Mouse (Mus musculus) intestine, embryonic 14.5 days (tissue): ENCODE data around the gene Bmp10. TPM values are rescaled to one million over a fixed set of nuclear protein-coding genes. Genes with fewer than 3 reads are reported as not detected.
"Not testable (repeated sequence)": the region's sequence is repeated elsewhere in the genome, so short reads cannot be mapped to it uniquely, and the experiment has no call there.

Source experiments
- ATAC-seq: fragments of 200-750 bp; cut with Nextera tagmentation; replicated peaks from 2 replicates; pipeline ENCODE4 v1.8.0; 2017; ENCODE audit warnings: low read depth, moderate number of reproducible peaks, moderate TSS enrichment, moderate library complexity; ENCODE audit not compliant: low FRiP score, low TSS enrichment
- DNase-seq: peaks from one replicate; pipeline ENCODE4 v3.0.0-alpha.2; 2018; ENCODE audit warnings: low spot score
- H3K27ac ChIP-seq: fragments of 300-500 bp; sonication (generic); 2 replicates; pipeline ENCODE4 v1.5.1; 2014; ENCODE audit warnings: low read depth, mild to moderate bottlenecking, control low read depth
- H3K27me3 ChIP-seq: fragments of 300-500 bp; sonication (generic); replicated peaks from 2 replicates; pipeline ENCODE4 v1.6.1; 2014; ENCODE audit warnings: low read length, control low read depth; ENCODE audit not compliant: control insufficient read depth, insufficient read depth
- H3K36me3 ChIP-seq: fragments of 300-500 bp; sonication (generic); 2 replicates; pipeline ENCODE4 v1.6.1; 2014; ENCODE audit warnings: low read length, control low read depth; ENCODE audit not compliant: control insufficient read depth, insufficient read depth
- H3K4me1 ChIP-seq: fragments of 300-500 bp; sonication (generic); replicated peaks from 2 replicates; pipeline ENCODE4 v1.6.1; 2014; ENCODE audit warnings: low read length, control low read depth, mixed read lengths; ENCODE audit not compliant: control insufficient read depth, insufficient read depth
- H3K4me2 ChIP-seq: fragments of 300-500 bp; sonication (generic); 2 replicates; pipeline ENCODE4 v1.6.1; 2014; ENCODE audit warnings: low read length
- H3K4me3 ChIP-seq: fragments of 300-500 bp; sonication (generic); 2 replicates; pipeline ENCODE4 v1.5.1; 2014; ENCODE audit warnings: low read depth, low read length, control low read depth, mixed read lengths
- H3K9ac ChIP-seq: fragments of 300-500 bp; sonication (generic); 2 replicates; pipeline ENCODE4 v1.6.1; 2014; ENCODE audit warnings: mild to moderate bottlenecking, low read length
- H3K9me3 ChIP-seq: fragments of 300-500 bp; sonication (generic); 2 replicates; pipeline ENCODE4 v1.6.1; 2016; ENCODE audit warnings: low read length, control low read depth; ENCODE audit not compliant: control insufficient read depth
- WGBS: fragments of 180-500 bp; shearing (Covaris S2); extraction: QIAGEN DNeasy Blood & Tissue Kit; methylation state at CpG from one replicate; pipeline ENCODE4 v1.1.7; 2014; 5-methylcytosine and 5-hydroxymethylcytosine counted together
- polyA plus RNA-seq: library from polyadenylated mRNA; unstranded; fragments of >200 nt; fragmentation: Nextera tagmentation; extraction: Ambion mirVana; gene quantifications from 2 replicates; pipeline ENCODE4 v1.2.1, GENCODE M21; 2014

Gene Bmp10
- polyA plus RNA-seq, 1 experiment from 2014 or later: not detected

- DNase-seq: peak; percentile 91
- no peaks in the 10 kb centered on the region for H3K36me3 ChIP-seq
- no peaks in the 10 kb centered on the region for H3K27me3 ChIP-seq
- H3K4me2 ChIP-seq: peak overlapping the region; percentile 41
- no peaks in the 10 kb centered on the region for H3K9me3 ChIP-seq
- ATAC-seq: no peak
- 14% methylated on average over 12 of the region's 12 CpGs for WGBS
- no peak overlapping the region for H3K27ac ChIP-seq
- H3K4me3 ChIP-seq: no peak overlapping the region
- 0 out of 2 replicates have a peak, but pooled peaks cover 3% of the 10 kb centered on the region for H3K4me1 ChIP-seq
- H3K9ac ChIP-seq: no peak overlapping the region
Measured at GRCm38 (mm10) chr6:87466221-87466620, 37.4 kb downstream of the Bmp10 start.

GRCm38 (mm10) chr6:87467373-87467772, 38.6 kb downstream of the Bmp10 start:
- Histone ChIP-seq H3K4me2 (no peak overlapping the region), H3K9me3 (no peaks in the 10 kb centered on the region), H3K36me3 (no peaks in the 10 kb centered on the region), H3K4me1 (0 out of 2 replicates have a peak, but pooled peaks cover 3% of the 10 kb centered on the region), H3K27me3 (no peaks in the 10 kb centered on the region), H3K4me3 (no peak overlapping the region), H3K9ac (no peak overlapping the region), H3K27ac (no peak overlapping the region)
- WGBS: 98% methylated on average over 1 of the region's 1 CpGs
- ATAC-seq: no peak
- no peak for DNase-seq

GRCm38 (mm10) chr6:87468372-87468771, 39.6 kb downstream of the Bmp10 start:
- Histone ChIP-seq H3K9ac (no peak overlapping the region), H3K36me3 (no peaks in the 10 kb centered on the region), H3K27ac (no peak overlapping the region), H3K4me1 (0 out of 2 replicates have a peak, but pooled peaks cover 3% of the 10 kb centered on the region), H3K27me3 (no peaks in the 10 kb centered on the region), H3K4me3 (no peak overlapping the region), H3K9me3 (no peaks in the 10 kb centered on the region), H3K4me2 (no peak overlapping the region)
- 85% methylated on average over 10 of the region's 10 CpGs for WGBS
- no peak for ATAC-seq
- DNase-seq: no peak

GRCm38 (mm10) chr6:87470098-87470497, 41.3 kb downstream of the Bmp10 start:
- not testable (repeated sequence) for H3K27ac ChIP-seq, H3K4me3 ChIP-seq, H3K9me3 ChIP-seq, H3K27me3 ChIP-seq, DNase-seq, H3K4me1 ChIP-seq, ATAC-seq, H3K36me3 ChIP-seq, H3K4me2 ChIP-seq, H3K9ac ChIP-seq
- 92% methylated on average over 12 of the region's 12 CpGs for WGBS

GRCm38 (mm10) chr6:87475223-87475622, 46.4 kb downstream of the Bmp10 start:
- 90% methylated on average over 5 of the region's 5 CpGs for WGBS
- H3K4me3 ChIP-seq: no peak overlapping the region
- H3K36me3 ChIP-seq: no peaks in the 10 kb centered on the region
- no peaks in the 10 kb centered on the region for H3K27me3 ChIP-seq
- ATAC-seq (no peak), DNase-seq (no peak)
- H3K27ac ChIP-seq: no peak overlapping the region
- H3K9ac ChIP-seq: no peak overlapping the region
- no peaks in the 10 kb centered on the region for H3K9me3 ChIP-seq
- no peaks in the 10 kb centered on the region; the same call in 1 of the 2 replicates for H3K4me1 ChIP-seq
- no peak overlapping the region for H3K4me2 ChIP-seq

GRCm38 (mm10) chr6:87478847-87479246, 50.1 kb downstream of the Bmp10 start:
- H3K4me1 ChIP-seq: no peaks in the 10 kb centered on the region; the same call in 1 of the 2 replicates
- DNase-seq (no peak), ATAC-seq (no peak)
- no peak overlapping the region for H3K9ac ChIP-seq
- WGBS: 38% methylated on average over 4 of the region's 4 CpGs
- H3K4me2 ChIP-seq: no peak overlapping the region
- H3K27ac ChIP-seq: no peak overlapping the region
- no peaks in the 10 kb centered on the region for H3K36me3 ChIP-seq
- 0 out of 2 replicates have a peak, but pooled peaks cover 3% of the 10 kb centered on the region for H3K9me3 ChIP-seq
- no peak overlapping the region for H3K4me3 ChIP-seq
- H3K27me3 ChIP-seq: no peaks in the 10 kb centered on the region

- no peak overlapping the region for H3K4me2 ChIP-seq
- H3K9me3 ChIP-seq: 0 out of 2 replicates have a peak, but pooled peaks cover 3% of the 10 kb centered on the region
- 24% methylated on average over 5 of the region's 5 CpGs for WGBS
- no peaks in the 10 kb centered on the region for H3K36me3 ChIP-seq
- ATAC-seq: 0 out of 2 replicates have a peak, but pooled peaks have one; percentile 82
- H3K27ac ChIP-seq: no peak overlapping the region
- no peak overlapping the region for H3K9ac ChIP-seq
- no peak overlapping the region for H3K4me3 ChIP-seq
- DNase-seq: no peak
- H3K4me1 ChIP-seq: no peaks in the 10 kb centered on the region; the same call in 1 of the 2 replicates
- no peaks in the 10 kb centered on the region for H3K27me3 ChIP-seq
Measured at GRCm38 (mm10) chr6:87479291-87479999, 50.7 kb downstream of the Bmp10 start.

- no peak overlapping the region for H3K27ac ChIP-seq
- WGBS: 38% methylated on average over 12 of the region's 12 CpGs
- no peak for DNase-seq
- no peak for ATAC-seq
- no peak overlapping the region for H3K4me3 ChIP-seq
- no peak overlapping the region for H3K9ac ChIP-seq
- no peaks in the 10 kb centered on the region for H3K36me3 ChIP-seq
- 0 out of 2 replicates have a peak, but pooled peaks cover 3% of the 10 kb centered on the region for H3K9me3 ChIP-seq
- no peaks in the 10 kb centered on the region; the same call in 1 of the 2 replicates for H3K4me1 ChIP-seq
- no peaks in the 10 kb centered on the region for H3K27me3 ChIP-seq
- H3K4me2 ChIP-seq: no peak overlapping the region
Measured at GRCm38 (mm10) chr6:87483224-87483899, 54.6 kb downstream of the Bmp10 start.
